Mouse (Mus musculus) cerebellum, adult 2 months (tissue): ENCODE measurements around the gene Asb10.

Experiments used
- CTCF ChIP-seq: fragments of 200-500 bp; IDR thresholded peaks from 2 replicates; pipeline ENCODE4 v1.5.1; 2011; ENCODE audit warnings: low read depth, mild to moderate bottlenecking, control low read depth, low read length, moderate library complexity, borderline replicate concordance; ENCODE audit not compliant: insufficient read depth
- POLR2A ChIP-seq: fragments of 200-500 bp; IDR thresholded peaks from 2 replicates; pipeline ENCODE4 v1.6.1; 2011; ENCODE audit warnings: low read length, control low read depth, borderline replicate concordance; ENCODE audit not compliant: insufficient read depth

- TF ChIP-seq CTCF (no peak), POLR2A (peak; percentile 60; the same call in 1 of the 2 replicates)
These were observed 45.9 kb upstream of the Asb10 start, which contains the start of gene Chpf2 for GRCm38 (mm10) chr5:24586547-24587199.
